Mouse (Mus musculus) myocyte (in vitro differentiated cells): ENCODE results near the gene Ccdc121. TPM values are rescaled to one million over a fixed set of nuclear protein-coding genes. Genes with fewer than 3 reads are reported as not detected.

ENCODE experiments used
- H3K27me3 ChIP-seq: one replicate; pipeline ENCODE4 v1.6.1; 2011; ENCODE audit not compliant: control insufficient read depth, insufficient read depth, insufficient read length
- H3K36me3 ChIP-seq: one replicate; pipeline ENCODE4 v1.6.1; 2011; ENCODE audit not compliant: control insufficient read depth, insufficient read depth
- H3K4me2 ChIP-seq: one replicate; pipeline ENCODE4 v1.6.1; 2011; ENCODE audit warnings: low read depth, control low read depth
- H3K4me3 ChIP-seq: one replicate; pipeline ENCODE4 v1.5.1; 2011; ENCODE audit warnings: mild to moderate bottlenecking, control low read depth, moderate library complexity
- H3K79me2 ChIP-seq: one replicate; pipeline ENCODE4 v1.6.1; 2011; ENCODE audit not compliant: control insufficient read depth, insufficient read depth
- H3ac ChIP-seq: one replicate; pipeline ENCODE4 v1.6.1; 2011; ENCODE audit not compliant: control insufficient read depth, insufficient read length
- CEBPB ChIP-seq: IDR thresholded peaks from 2 replicates; pipeline ENCODE4 v1.6.1; 2011; ENCODE audit warnings: mild to moderate bottlenecking, moderate library complexity; ENCODE audit not compliant: poor library complexity, insufficient read depth, severe bottlenecking
- E2F4 ChIP-seq: IDR thresholded peaks from one replicate; pipeline ENCODE4 v1.6.1; 2011; ENCODE audit warnings: mild to moderate bottlenecking, control low read depth, moderate library complexity; ENCODE audit not compliant: insufficient read depth
- MAX ChIP-seq: IDR thresholded peaks from one replicate; pipeline ENCODE4 v1.6.1; 2011; ENCODE audit warnings: low read depth, mild to moderate bottlenecking, control low read depth
- MYOD1 ChIP-seq, 3 experiments: IDR thresholded peaks; one replicate each; pipeline ENCODE4 v1.6.1; 2011; ENCODE audit warnings: control low read depth in 2 of 3, low read depth in 2 of 3, mild to moderate bottlenecking in 2 of 3, moderate library complexity in 1 of 3; ENCODE audit not compliant: insufficient read length in 2 of 3, control insufficient read depth in 1 of 3
- MYOG ChIP-seq, 3 experiments: IDR thresholded peaks; one replicate each; pipeline ENCODE4 v1.6.1; 2011; ENCODE audit warnings: control low read depth in 2 of 3, low read depth in 2 of 3, mild to moderate bottlenecking in 2 of 3; ENCODE audit not compliant: insufficient read length in 2 of 3, control insufficient read depth in 1 of 3, insufficient read depth in 1 of 3
- POLR2A ChIP-seq: IDR thresholded peaks from one replicate; pipeline ENCODE4 v1.6.1; 2011; ENCODE audit warnings: low read depth, mild to moderate bottlenecking, control low read depth, moderate library complexity; ENCODE audit not compliant: insufficient read length
- POLR2AphosphoS2 ChIP-seq: IDR thresholded peaks from one replicate; pipeline ENCODE4 v1.6.1; 2011; ENCODE audit warnings: low read depth, control low read depth; ENCODE audit not compliant: insufficient read length
- REST ChIP-seq: IDR thresholded peaks from one replicate; pipeline ENCODE4 v1.6.1; 2011; ENCODE audit warnings: mild to moderate bottlenecking, control low read depth, moderate library complexity; ENCODE audit not compliant: insufficient read depth, insufficient read length
- SRF ChIP-seq: IDR thresholded peaks from one replicate; pipeline ENCODE4 v1.6.1; 2011; ENCODE audit warnings: low read depth; ENCODE audit not compliant: control insufficient read depth, insufficient read length
- TCF12 ChIP-seq: IDR thresholded peaks from one replicate; pipeline ENCODE4 v1.6.1; 2011; ENCODE audit warnings: mild to moderate bottlenecking, control low read depth; ENCODE audit not compliant: poor library complexity, insufficient read depth, severe bottlenecking
- TCF3 ChIP-seq: IDR thresholded peaks from one replicate; pipeline ENCODE4 v1.6.1; 2011; ENCODE audit warnings: low read depth, control low read depth; ENCODE audit not compliant: insufficient read length
- USF1 ChIP-seq: IDR thresholded peaks from one replicate; pipeline ENCODE4 v1.6.1; 2011; ENCODE audit warnings: low read depth, mild to moderate bottlenecking, control low read depth, moderate library complexity
- polyA plus RNA-seq: library from polyadenylated mRNA; unstranded; fragments of >200 nt; fragmentation: generic; extraction: Trizol; gene quantifications from one replicate; pipeline ENCODE4 v1.2.1, GENCODE M21; 2012; ENCODE audit warnings: missing spikeins

Ccdc121 gene
- polyA plus RNA-seq, 1 experiment, result not detected

- H3K79me2 ChIP-seq, result no peaks in the 10 kb centered on the region
- no peaks in the 10 kb centered on the region for H3K36me3 ChIP-seq
- H3K4me2 ChIP-seq, result peak overlapping the region; percentile 53
- no peaks in the 10 kb centered on the region for H3K27me3 ChIP-seq
- no peak overlapping the region for H3K4me3 ChIP-seq
- no peak for TF ChIP-seq SRF
- TF ChIP-seq MYOG (IDR thresholded peaks at IDR 0.05; ENCODE audit: control insufficient read depth in 1 of 3, insufficient read depth in 1 of 3, insufficient read length in 2 of 3, low read depth in 2 of 3), result peak in 1 of 3 experiments; percentile 68
- TF ChIP-seq MYOD1 (IDR thresholded peaks at IDR 0.05; ENCODE audit: control insufficient read depth in 1 of 3, insufficient read length in 2 of 3, low read depth in 2 of 3), result peak in 1 of 3 experiments; percentile 71
- H3ac ChIP-seq, result no peak overlapping the region
Observed at GRCm38 (mm10) chr1:181505367-181505766, 5.9 kb downstream of the Ccdc121 start.

GRCm38 (mm10) chr1:181503471-181503870 is 7.8 kb downstream of the Ccdc121 start:
- H3K79me2 ChIP-seq, result no peaks in the 10 kb centered on the region
- no peak for TF ChIP-seq SRF
- no peak for TF ChIP-seq MYOD1 (IDR thresholded peaks at IDR 0.05; ENCODE audit: control insufficient read depth in 1 of 3, insufficient read length in 2 of 3, low read depth in 2 of 3)
- TF ChIP-seq MYOG (IDR thresholded peaks at IDR 0.05; ENCODE audit: control insufficient read depth in 1 of 3, insufficient read depth in 1 of 3, insufficient read length in 2 of 3, low read depth in 2 of 3), result no peak
- TF ChIP-seq POLR2A, result no peak
- TF ChIP-seq E2F4, result no peak
- no peak for TF ChIP-seq REST
- no peak for TF ChIP-seq USF1
- no peak for TF ChIP-seq CEBPB
- TF ChIP-seq TCF12, result no peak
- TF ChIP-seq TCF3, result no peak
- TF ChIP-seq MAX, result no peak
- TF ChIP-seq POLR2AphosphoS2, result no peak
- H3K4me2 ChIP-seq, result no peak overlapping the region
- no peaks in the 10 kb centered on the region for H3K36me3 ChIP-seq
- no peak overlapping the region for H3K4me3 ChIP-seq
- H3ac ChIP-seq, result no peak overlapping the region
- H3K27me3 ChIP-seq, result no peaks in the 10 kb centered on the region

- no peaks in the 10 kb centered on the region for H3K27me3 ChIP-seq
- H3K4me3 ChIP-seq, result no peak overlapping the region
- H3K79me2 ChIP-seq, result no peaks in the 10 kb centered on the region
- peak overlapping the region; percentile 4 for H3K4me2 ChIP-seq
- TF ChIP-seq SRF, result no peak
- TF ChIP-seq E2F4, result no peak
- TF ChIP-seq POLR2AphosphoS2, result no peak
- TF ChIP-seq MYOG (IDR thresholded peaks at IDR 0.05; ENCODE audit: control insufficient read depth in 1 of 3, insufficient read depth in 1 of 3, insufficient read length in 2 of 3, low read depth in 2 of 3), result no peak
- TF ChIP-seq REST, result no peak
- TF ChIP-seq TCF3, result no peak
- TF ChIP-seq CEBPB, result no peak
- no peak for TF ChIP-seq TCF12
- no peak for TF ChIP-seq MAX
- TF ChIP-seq USF1, result no peak
- no peak overlapping the region for H3ac ChIP-seq
- H3K36me3 ChIP-seq, result no peaks in the 10 kb centered on the region
Observed at GRCm38 (mm10) chr1:181484696-181485095, 26.6 kb downstream of the Ccdc121 start.

- Histone ChIP-seq H3K4me2 (no peak overlapping the region), H3ac (no peak overlapping the region), H3K4me3 (no peak overlapping the region), H3K36me3 (no peaks in the 10 kb centered on the region), H3K79me2 (no peaks in the 10 kb centered on the region), H3K27me3 (no peaks in the 10 kb centered on the region)
- TF ChIP-seq TCF3 (no peak), CEBPB (no peak), MYOD1 (IDR thresholded peaks at IDR 0.05; ENCODE audit: control insufficient read depth in 1 of 3, insufficient read length in 2 of 3, low read depth in 2 of 3) (no peak), SRF (no peak), REST (no peak), USF1 (no peak), TCF12 (no peak), POLR2AphosphoS2 (no peak), MYOG (IDR thresholded peaks at IDR 0.05; ENCODE audit: control insufficient read depth in 1 of 3, insufficient read depth in 1 of 3, insufficient read length in 2 of 3, low read depth in 2 of 3) (no peak), E2F4 (no peak), POLR2A (no peak), MAX (no peak)
Observed at GRCm38 (mm10) chr1:181476557-181476956, 34.7 kb downstream of the Ccdc121 start.

GRCm38 (mm10) chr1:181476141-181476540 is 35.1 kb downstream of the Ccdc121 start:
- no peaks in the 10 kb centered on the region for H3K27me3 ChIP-seq
- no peak overlapping the region for H3K4me2 ChIP-seq
- no peaks in the 10 kb centered on the region for H3K79me2 ChIP-seq
- no peak for TF ChIP-seq TCF3
- no peak for TF ChIP-seq SRF
- no peaks in the 10 kb centered on the region for H3K36me3 ChIP-seq
- no peak overlapping the region for H3ac ChIP-seq
- H3K4me3 ChIP-seq, result no peak overlapping the region
